Mouse (Mus musculus) ovary, postnatal 14 days (tissue): ENCODE measurements at regions not wholly inside any gene's neighbourhood (a gene's known extent, or its start where the extent isn't known, plus 50 kb on each side); places are given as distances from the start of the nearest gene placed in this dataset.

Source experiments
- DNase-seq: peaks from one replicate; pipeline ENCODE4 v3.0.0; 2022; ENCODE audit warnings: low spot score

GRCm38 (mm10) chr12:28380203-28380602 is 172.0 kb downstream of the Dcdc2c start:
- no peak for DNase-seq

- DNase-seq = no peak
These were observed 174.2 kb downstream of the Dcdc2c start for GRCm38 (mm10) chr12:28377968-28378367.

- DNase-seq = no peak
These were observed 174.8 kb downstream of the Dcdc2c start for GRCm38 (mm10) chr12:28377373-28377772.

GRCm38 (mm10) chr12:28376770-28377169 is 175.4 kb downstream of the Dcdc2c start:
- no peak for DNase-seq

- DNase-seq = no peak
These were observed 186.9 kb downstream of the Dcdc2c start for GRCm38 (mm10) chr12:28365304-28365703.

GRCm38 (mm10) chr12:28358737-28359333 is 193.4 kb downstream of the Dcdc2c start:
- DNase-seq = no peak

GRCm38 (mm10) chr12:28357764-28358163 is 194.4 kb downstream of the Dcdc2c start:
- no peak for DNase-seq

GRCm38 (mm10) chr12:28353140-28353539 is 199.1 kb downstream of the Dcdc2c start:
- DNase-seq = no peak

GRCm38 (mm10) chr12:28352571-28352970 is 199.6 kb downstream of the Dcdc2c start:
- DNase-seq = no peak

- DNase-seq = no peak
These were observed 209.5 kb downstream of the Dcdc2c start for GRCm38 (mm10) chr12:28342735-28343134.

GRCm38 (mm10) chr12:28332591-28332990 is 219.6 kb downstream of the Dcdc2c start:
- no peak for DNase-seq

GRCm38 (mm10) chr12:28331843-28332242 is 220.4 kb downstream of the Dcdc2c start:
- no peak for DNase-seq

GRCm38 (mm10) chr12:28323659-28324058 is 228.5 kb downstream of the Dcdc2c start:
- no peak for DNase-seq

GRCm38 (mm10) chr12:28309226-28309625 is 243.0 kb downstream of the Dcdc2c start:
- no peak for DNase-seq

GRCm38 (mm10) chr12:28302038-28302581 is 250.1 kb downstream of the Dcdc2c start:
- DNase-seq = no peak

- no peak for DNase-seq
These were observed 263.8 kb downstream of the Dcdc2c start for GRCm38 (mm10) chr12:28288376-28288896.

- no peak for DNase-seq
These were observed 296.7 kb downstream of the Dcdc2c start for GRCm38 (mm10) chr12:28255524-28255923.

GRCm38 (mm10) chr12:28250526-28250925 is 301.7 kb downstream of the Dcdc2c start:
- DNase-seq = no peak

- DNase-seq = no peak
These were observed 303.4 kb downstream of the Dcdc2c start for GRCm38 (mm10) chr12:28248749-28249148.

- no peak for DNase-seq
These were observed 303.9 kb downstream of the Dcdc2c start for GRCm38 (mm10) chr12:28248287-28248686.

- DNase-seq = no peak
These were observed 314.2 kb downstream of the Dcdc2c start for GRCm38 (mm10) chr12:28238016-28238415.

- DNase-seq = no peak
These were observed 315.2 kb downstream of the Dcdc2c start for GRCm38 (mm10) chr12:28237041-28237440.

- DNase-seq = no peak
These were observed 349.4 kb downstream of the Dcdc2c start for GRCm38 (mm10) chr12:28202847-28203246.

GRCm38 (mm10) chr12:28186695-28187094 is 365.5 kb downstream of the Dcdc2c start:
- no peak for DNase-seq
